Mouse (Mus musculus) forebrain, postnatal 0 days (tissue): Measurements from ENCODE around the gene Eme2. TPM values are rescaled to one million over a fixed set of nuclear protein-coding genes. Genes with fewer than 3 reads are reported as not detected.
A peak's percentile ranks its signal among the peaks of the same experiment; 100 is the strongest.
"Not testable (repeated sequence)": the region's sequence is repeated elsewhere in the genome, so short reads cannot be mapped to it uniquely, and the experiment has no call there.

Experiments
- ATAC-seq: fragments of 200-750 bp; cut with Nextera tagmentation; 2 replicates; pipeline ENCODE4 v1.8.0; 2017; ENCODE audit warnings: mild to moderate bottlenecking, moderate library complexity
- DNase-seq: peaks from one replicate; pipeline ENCODE4 v3.0.0-alpha.2; 2015
- H3K27ac ChIP-seq: fragments of 300-500 bp; sonication (generic); 2 replicates; pipeline ENCODE4 v1.5.1; 2014; ENCODE audit warnings: low read depth, mild to moderate bottlenecking, antibody characterized with exemption, low read length, moderate library complexity, mixed read lengths
- H3K27me3 ChIP-seq: fragments of 300-500 bp; sonication (generic); 2 replicates; pipeline ENCODE4 v1.6.1; 2014; ENCODE audit warnings: mild to moderate bottlenecking, low read length, mixed read lengths; ENCODE audit not compliant: insufficient read depth
- H3K36me3 ChIP-seq: fragments of 300-500 bp; sonication (generic); 2 replicates; pipeline ENCODE4 v1.6.1; 2014; ENCODE audit warnings: mild to moderate bottlenecking, moderate library complexity; ENCODE audit not compliant: insufficient read depth
- H3K4me1 ChIP-seq: fragments of 300-500 bp; sonication (generic); 2 replicates; pipeline ENCODE4 v1.6.1; 2014; ENCODE audit warnings: antibody characterized with exemption; ENCODE audit not compliant: insufficient read depth
- H3K4me2 ChIP-seq: fragments of 300-500 bp; sonication (generic); 2 replicates; pipeline ENCODE4 v1.6.1; 2014; ENCODE audit warnings: low read depth, mild to moderate bottlenecking, moderate library complexity
- H3K4me3 ChIP-seq: fragments of 300-500 bp; sonication (generic); 2 replicates; pipeline ENCODE4 v1.5.1; 2014; ENCODE audit warnings: low read depth, low read length, mixed read lengths
- H3K9ac ChIP-seq: fragments of 300-500 bp; sonication (generic); 2 replicates; pipeline ENCODE4 v1.6.1; 2014; ENCODE audit warnings: mild to moderate bottlenecking
- H3K9me3 ChIP-seq: fragments of 300-500 bp; sonication (generic); 2 replicates; pipeline ENCODE4 v1.6.1; 2016; ENCODE audit warnings: low read length
- CTCF ChIP-seq: sonication (generic); IDR thresholded peaks from 2 replicates; pipeline ENCODE4 v1.5.1; 2016; ENCODE audit warnings: antibody characterized with exemption, control low read depth, low read depth
- WGBS: fragments of 180-500 bp; shearing (Covaris S2); extraction: QIAGEN DNeasy Blood & Tissue Kit; methylation state at CpG from one replicate; pipeline ENCODE4 v1.1.7; 2014; 5-methylcytosine and 5-hydroxymethylcytosine counted together
- polyA plus RNA-seq: library from polyadenylated mRNA; unstranded; fragments of >200 nt; fragmentation: Nextera tagmentation; extraction: Ambion mirVana; gene quantifications from 2 replicates; pipeline ENCODE4 v1.2.1, GENCODE M21; 2015
- total RNA-seq: library from RNA; depleted of rRNA; stranded (reverse); fragments of >200 nt; gene quantifications from 2 replicates; pipeline ENCODE4 v1.2.3, GENCODE M21; 2014; rRNA removed

Eme2 gene
- 35.6 and 36.6 TPM in 2 replicates for total RNA-seq
- polyA plus RNA-seq = 14.7 and 17.9 TPM in 2 replicates

- TF ChIP-seq CTCF = no peak
- DNase-seq = peak; percentile 91
- H3K27ac ChIP-seq = peak within 1 kb of the TSS; percentile 90
- peak within 1 kb of the TSS; percentile 97 for H3K4me2 ChIP-seq
- H3K4me3 ChIP-seq = peak within 1 kb of the TSS; percentile 77
- WGBS = under 1% methylated on average over 62 of the region's 62 CpGs
- peaks cover 20% of the 10 kb centered on the region for H3K4me1 ChIP-seq
- no peaks in the 10 kb centered on the region for H3K27me3 ChIP-seq
- H3K9ac ChIP-seq = peak within 1 kb of the TSS; percentile 91
- ATAC-seq = peak; percentile 75
- no peaks in the 10 kb centered on the region for H3K9me3 ChIP-seq
- H3K36me3 ChIP-seq = peaks cover 64% of the 10 kb centered on the region
Observed at GRCm38 (mm10) chr17:24894995-24895547, at the start of gene Eme2, which contains the start of gene Mrps34. Gene Eme2, minus strand, starts transcription at chr17:24895087. Gene Mrps34, plus strand, starts transcription at chr17:24895116.

- H3K36me3 ChIP-seq = peaks cover 43% of the 10 kb centered on the region
- H3K4me3 ChIP-seq, H3K9me3 ChIP-seq, ATAC-seq, H3K4me1 ChIP-seq, H3K27me3 ChIP-seq, DNase-seq, H3K4me2 ChIP-seq, H3K27ac ChIP-seq, H3K9ac ChIP-seq: not testable (repeated sequence)
- WGBS = 89% methylated on average over 1 of the region's 1 CpGs
Observed at GRCm38 (mm10) chr17:24943589-24943988, 48.7 kb upstream of the Eme2 start.

GRCm38 (mm10) chr17:24943036-24943435 is 48.1 kb upstream of the Eme2 start:
- Histone ChIP-seq H3K36me3 (peaks cover 37% of the 10 kb centered on the region), H3K27me3 (no peaks in the 10 kb centered on the region), H3K4me2 (no peak overlapping the region), H3K9me3 (no peaks in the 10 kb centered on the region), H3K9ac (no peak overlapping the region), H3K4me1 (no peaks in the 10 kb centered on the region), H3K27ac (no peak overlapping the region), H3K4me3 (no peak overlapping the region)
- no peak for TF ChIP-seq CTCF
- DNase-seq (no peak), ATAC-seq (no peak)
- 86% methylated on average over 7 of the region's 7 CpGs for WGBS

- not testable (repeated sequence) for H3K27me3 ChIP-seq, H3K4me3 ChIP-seq, H3K4me1 ChIP-seq, H3K27ac ChIP-seq, H3K9me3 ChIP-seq, H3K9ac ChIP-seq, H3K4me2 ChIP-seq
- TF ChIP-seq CTCF = peak; percentile 68
- peak; percentile 86 for ATAC-seq
- 13% methylated on average over 2 of the region's 2 CpGs for WGBS
- peak; percentile 11 for DNase-seq
- peaks cover 32% of the 10 kb centered on the region for H3K36me3 ChIP-seq
Observed at GRCm38 (mm10) chr17:24942453-24942852, 47.6 kb upstream of the Eme2 start.

GRCm38 (mm10) chr17:24937266-24937665 is 42.4 kb upstream of the Eme2 start:
- peak; percentile 47 for TF ChIP-seq CTCF
- Histone ChIP-seq H3K9ac (peak overlapping the region; percentile 92), H3K27ac (peak overlapping the region; percentile 92), H3K4me1 (peaks cover 16% of the 10 kb centered on the region), H3K9me3 (no peaks in the 10 kb centered on the region), H3K4me2 (peak overlapping the region; percentile 68), H3K36me3 (peaks cover 3% of the 10 kb centered on the region), H3K27me3 (no peaks in the 10 kb centered on the region), H3K4me3 (peak overlapping the region; percentile 90)
- no peak for ATAC-seq
- no peak for DNase-seq
- 43% methylated on average over 6 of the region's 6 CpGs for WGBS

- peaks cover 16% of the 10 kb centered on the region for H3K4me1 ChIP-seq
- H3K4me2 ChIP-seq = peak within 1 kb of the TSS; percentile 68
- H3K4me3 ChIP-seq = peak within 1 kb of the TSS; percentile 90
- WGBS = 2% methylated on average over 77 of the region's 78 CpGs
- ATAC-seq (peak; percentile 99), DNase-seq (peak; percentile 95)
- no peaks in the 10 kb centered on the region for H3K27me3 ChIP-seq
- peak; percentile 24 for TF ChIP-seq CTCF
- no peaks in the 10 kb centered on the region for H3K9me3 ChIP-seq
- peaks cover 3% of the 10 kb centered on the region for H3K36me3 ChIP-seq
- H3K27ac ChIP-seq = peak within 1 kb of the TSS; percentile 92
- H3K9ac ChIP-seq = peak within 1 kb of the TSS; percentile 92
Observed at GRCm38 (mm10) chr17:24936259-24937237, 41.7 kb upstream of the Eme2 start, which contains the start of gene Mapk8ip3. Gene Mapk8ip3, minus strand, starts transcription at chr17:24936977.

- Histone ChIP-seq H3K36me3 (peaks cover 3% of the 10 kb centered on the region), H3K4me1 (peaks cover 16% of the 10 kb centered on the region), H3K4me3 (peak overlapping the region; percentile 90), H3K27me3 (no peaks in the 10 kb centered on the region), H3K9ac (peak overlapping the region; percentile 92), H3K9me3 (no peaks in the 10 kb centered on the region), H3K4me2 (peak overlapping the region; percentile 68), H3K27ac (no peak overlapping the region)
- no peak for ATAC-seq
- no peak for TF ChIP-seq CTCF
- DNase-seq = no peak
Observed at GRCm38 (mm10) chr17:24935666-24936065, 40.8 kb upstream of the Eme2 start.
